Comparison of ENCODE assay signal across 26 mouse cellular contexts in the genomic region with DNA sequence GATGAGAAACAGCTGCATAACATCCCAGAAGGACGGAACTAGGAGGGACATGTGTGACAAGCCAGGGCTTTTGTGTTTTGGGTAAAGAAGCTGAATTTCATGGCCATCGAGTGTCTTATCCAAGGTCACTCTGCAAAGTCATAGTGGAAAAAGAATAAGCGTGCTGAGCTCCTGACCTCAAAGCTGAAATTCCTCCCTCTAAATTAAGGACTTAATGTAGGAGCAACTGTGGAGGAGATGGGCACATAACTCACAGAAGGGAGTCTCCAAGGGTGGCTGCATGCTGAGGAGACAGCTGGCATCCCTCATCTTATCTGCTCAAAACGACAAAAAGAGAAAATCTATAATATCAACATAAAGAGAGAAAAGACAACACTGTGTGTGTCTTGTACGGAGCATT. TPM values are rescaled to one million over a fixed set of nuclear protein-coding genes. Genes with fewer than 3 reads are reported as not detected.
"Had no signal": no experiment of that assay in that cellular context is flagged by ENCODE, and none has a peak within 500 bp of the region (broad histone marks: within the 10 kb centered on the region; RNA-seq: fewer than 3 reads in every experiment).

No protein-coding gene starts in this region.

- H3K36me3 ChIP-seq: heart, embryonic 10.5 days; heart, embryonic 12.5 days; hindbrain, embryonic 10.5 days; hindbrain, embryonic 12.5 days; intestine, embryonic 15.5 days; limb, embryonic 10.5 days; limb, embryonic 12.5 days; liver, embryonic 13.5 days; liver, embryonic 15.5 days had no signal

- ATAC-seq: forebrain, embryonic 16.5 days; hindbrain, embryonic 16.5 days; inflammation-experienced regulatory T-cells, adult 6 months; intestine, embryonic 15.5 days; intestine, postnatal 0 days had no signal

- H3K4me3 ChIP-seq: gastrocnemius, adult 2 months; heart, adult 2 months; heart, embryonic 10.5 days; heart, embryonic 12.5 days; hindbrain, embryonic 10.5 days; hindbrain, embryonic 12.5 days; intestine, embryonic 15.5 days; layer of hippocampus, adult 2 months; left cerebral cortex, adult 2 months; limb, embryonic 10.5 days; limb, embryonic 12.5 days; liver, embryonic 13.5 days; liver, embryonic 15.5 days had no signal

- H3K4me2 ChIP-seq: heart, embryonic 12.5 days; hindbrain, embryonic 12.5 days; hindbrain, embryonic 14.5 days; intestine, embryonic 15.5 days; limb, embryonic 12.5 days; liver, embryonic 11.5 days; liver, embryonic 13.5 days; liver, embryonic 15.5 days had no signal

- H3K27ac ChIP-seq: gastrocnemius, adult 2 months; heart, adult 2 months; heart, embryonic 10.5 days; hindbrain, embryonic 10.5 days; hindbrain, embryonic 12.5 days; hindbrain, embryonic 14.5 days; intestine, embryonic 15.5 days; layer of hippocampus, adult 2 months; left cerebral cortex, adult 2 months; limb, embryonic 10.5 days; limb, embryonic 12.5 days; liver, embryonic 13.5 days; liver, embryonic 15.5 days had no signal

- H3K9ac ChIP-seq: heart, embryonic 12.5 days; hindbrain, embryonic 12.5 days; hindbrain, embryonic 14.5 days; intestine, embryonic 15.5 days; limb, embryonic 12.5 days; liver, embryonic 13.5 days; liver, embryonic 15.5 days had no signal

- H3K4me1 ChIP-seq: intestine, embryonic 15.5 days; liver, embryonic 15.5 days had no signal

- H3K27me3 ChIP-seq: hindbrain, embryonic 12.5 days; intestine, embryonic 15.5 days; limb, embryonic 12.5 days had no signal

- DNase-seq: gastrocnemius, adult 2 months; gastrocnemius, postnatal 10 days; gastrocnemius, postnatal 25 days; heart, adult 2 months; heart, postnatal 10 days; heart, postnatal 4 days; kidney, adult 18-20 months; kidney, adult 9 months; liver; liver, embryonic 13.5 days had no signal

- H3K9me3 ChIP-seq: heart, embryonic 10.5 days; heart, embryonic 12.5 days; hindbrain, embryonic 10.5 days; hindbrain, embryonic 12.5 days; intestine, embryonic 15.5 days; limb, embryonic 10.5 days; limb, embryonic 12.5 days; liver, embryonic 13.5 days; liver, embryonic 15.5 days had no signal

RNA-seq across cellular contexts. Expression of a gene that starts 33.9 kb away (rescaled TPM):
- polyA plus RNA-seq: heart, adult 2 months; inflammation-experienced regulatory T-cells, adult 6 months had no signal
